Mouse (Mus musculus) ES-E14 (cell line): Measurements from ENCODE around the gene Mapre1. TPM values are rescaled to one million over a fixed set of nuclear protein-coding genes. Genes with fewer than 3 reads are reported as not detected.
"Not testable (repeated sequence)": the region's sequence is repeated elsewhere in the genome, so short reads cannot be mapped to it uniquely, and the experiment has no call there.

Experiments
- DNase-seq: peaks from one replicate; pipeline ENCODE4 v3.0.0-alpha.2; 2013; ENCODE audit warnings: low read depth, low spot score
- H3K27ac ChIP-seq: 2 replicates; pipeline ENCODE4 v1.5.1; 2012; ENCODE audit warnings: low read depth, mild to moderate bottlenecking, low read length, moderate library complexity, mixed read lengths; ENCODE audit not compliant: poor library complexity, insufficient read depth, severe bottlenecking
- H3K36me3 ChIP-seq: 2 replicates; pipeline ENCODE4 v1.6.1; 2012; ENCODE audit warnings: mild to moderate bottlenecking, low read length, moderate library complexity, mixed read lengths; ENCODE audit not compliant: control insufficient read depth, poor library complexity, insufficient read depth, severe bottlenecking
- H3K4me1 ChIP-seq, 2 experiments: fragments of 150-350 bp in 1 of 2; sonication (generic) in 1 of 2; 2 replicates each; pipeline ENCODE4 v1.6.1; 2012; ENCODE audit warnings: low read length in 2 of 2, mild to moderate bottlenecking in 1 of 2, mixed read lengths in 1 of 2; ENCODE audit not compliant: control insufficient read depth in 2 of 2, insufficient read depth in 2 of 2, poor library complexity in 1 of 2
- H3K4me3 ChIP-seq, 2 experiments: fragments of 150-350 bp in 1 of 2; sonication (generic) in 1 of 2; 2 replicates each; pipeline ENCODE4 v1.5.1; 2012; ENCODE audit warnings: low read length in 2 of 2, low read depth in 1 of 2, mild to moderate bottlenecking in 1 of 2, mixed read lengths in 1 of 2; ENCODE audit not compliant: insufficient read depth in 1 of 2, poor library complexity in 1 of 2, severe bottlenecking in 1 of 2
- H3K9ac ChIP-seq: 2 replicates; pipeline ENCODE4 v1.6.1; 2012; ENCODE audit warnings: low read depth, mild to moderate bottlenecking, low read length, mixed read lengths; ENCODE audit not compliant: poor library complexity, insufficient read depth, severe bottlenecking
- H3K9me3 ChIP-seq: fragments of 150-350 bp; sonication (generic); 2 replicates; pipeline ENCODE4 v1.6.1; 2012; ENCODE audit warnings: low read depth, mild to moderate bottlenecking, low read length; ENCODE audit not compliant: control insufficient read depth, insufficient read depth
- CHD2 ChIP-seq: IDR thresholded peaks from 2 replicates; pipeline ENCODE4 v1.6.1; 2014; ENCODE audit warnings: mild to moderate bottlenecking, low read depth, low read length, inconsistent platforms
- HCFC1 ChIP-seq: IDR thresholded peaks from 2 replicates; pipeline ENCODE4 v1.6.1; 2012; ENCODE audit warnings: low read length, inconsistent platforms, borderline replicate concordance; ENCODE audit not compliant: insufficient read depth
- MAFK ChIP-seq: IDR thresholded peaks from 2 replicates; pipeline ENCODE4 v1.6.1; 2014; ENCODE audit warnings: mild to moderate bottlenecking, low read depth, low read length, inconsistent platforms; ENCODE audit not compliant: insufficient read depth
- ZC3H11A ChIP-seq: IDR thresholded peaks from 2 replicates; pipeline ENCODE4 v1.6.1; 2012; ENCODE audit warnings: low read depth, mild to moderate bottlenecking, inconsistent platforms, low read length, borderline replicate concordance
- ZNF384 ChIP-seq: IDR thresholded peaks from 2 replicates; pipeline ENCODE4 v1.6.1; 2012; ENCODE audit warnings: low read depth, low read length, inconsistent platforms
- in situ Hi-C, 2 experiments: fragments of 600-800 bp; cut with MboI; formaldehyde crosslinking; loops; one replicate each; pipeline ENCODE4 v1.15.1; 2025; ENCODE audit warnings: low sequenced_read_pairs in 2 of 2, inconsistent platforms in 1 of 2; ENCODE audit not compliant: unreplicated experiment in 2 of 2
- total RNA-seq: library from RNA; depleted of rRNA; stranded (reverse); fragments of 300-350 nt; gene quantifications from 2 replicates; pipeline ENCODE4 v1.2.3, GENCODE M21; 2012

Mapre1 gene
- total RNA-seq, 1 experiment, result 67.4 TPM

DNA sequence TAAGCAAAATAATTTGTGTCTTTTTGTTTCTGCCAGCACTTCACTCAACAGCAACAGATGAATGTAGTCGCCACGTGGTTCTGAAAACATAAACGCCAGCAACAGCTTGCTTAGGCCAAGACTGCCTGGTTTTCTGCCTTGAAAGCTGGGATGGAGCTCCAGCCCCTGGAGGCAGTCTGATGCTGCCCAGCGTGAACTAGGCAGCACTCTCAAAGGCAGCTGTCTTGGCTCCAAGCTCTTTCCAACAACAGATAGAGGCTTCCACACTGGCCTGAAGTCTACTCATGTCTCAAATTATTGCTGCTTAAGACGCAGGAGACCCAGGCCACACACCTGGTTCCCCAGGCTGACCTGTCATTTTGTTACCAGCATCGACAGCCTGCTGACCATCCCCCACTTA, 37.7 kb upstream of the Mapre1 start:
- no peaks in the 10 kb centered on the region for H3K9me3 ChIP-seq

DNA sequence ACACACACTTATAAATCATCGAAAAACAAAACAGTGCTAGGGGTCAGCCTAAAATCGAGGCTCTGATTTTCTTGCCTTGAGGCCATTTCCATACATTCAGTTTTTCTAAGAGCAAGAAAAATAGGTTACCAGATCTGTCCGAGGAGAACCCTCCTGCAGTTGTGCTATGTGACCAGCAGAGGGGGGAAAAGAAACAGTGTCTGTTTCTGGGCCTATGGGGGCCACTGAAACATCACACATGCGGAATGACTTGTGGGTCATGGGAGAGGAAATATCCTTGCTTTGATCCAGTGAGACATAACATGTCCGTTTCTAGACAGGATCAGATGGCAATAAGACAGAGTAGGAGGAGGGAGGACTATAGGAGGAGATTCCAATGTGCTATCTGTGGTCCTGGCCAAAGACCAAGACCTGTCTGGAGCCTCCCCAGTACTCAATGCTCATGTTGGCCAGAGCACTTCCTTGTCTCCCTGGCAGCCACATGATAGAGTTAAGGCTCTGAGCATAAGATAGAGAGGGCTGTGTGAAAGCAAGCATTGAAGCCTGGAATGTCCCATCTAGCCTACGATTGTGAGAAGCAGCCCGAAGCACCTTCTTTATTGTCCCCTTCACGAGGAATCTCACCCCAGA, 30.3 kb upstream of the Mapre1 start:
- DNase-seq, result peak; percentile 43
- Histone ChIP-seq H3K27ac (no peak overlapping the region), H3K9ac (no peak overlapping the region), H3K4me1 (peaks cover 0 to 5% of the 10 kb centered on the region in 2 experiments; a peak in 2 of 4 replicates), H3K4me3 (no peak overlapping the region), H3K9me3 (no peaks in the 10 kb centered on the region), H3K36me3 (no peaks in the 10 kb centered on the region)
- in situ Hi-C loops, result no loop called here
- no peak for TF ChIP-seq MAFK
- TF ChIP-seq ZC3H11A, result no peak
- TF ChIP-seq ZNF384, result no peak
- TF ChIP-seq HCFC1, result no peak
- TF ChIP-seq CHD2, result no peak

More for the DNA sequence above, 37.7 kb upstream of the Mapre1 start:
- peaks cover 0 to 5% of the 10 kb centered on the region in 2 experiments; a peak in 1 of 4 replicates for H3K4me1 ChIP-seq
- no peak for TF ChIP-seq ZNF384
- no peak for TF ChIP-seq HCFC1
- no peak for TF ChIP-seq CHD2
- no peak for TF ChIP-seq MAFK
- TF ChIP-seq ZC3H11A, result no peak
- no peak for DNase-seq
- in situ Hi-C loops, result no loop called here
- H3K27ac ChIP-seq, result no peak overlapping the region
- no peak overlapping the region for H3K9ac ChIP-seq
- H3K4me3 ChIP-seq, result no peak overlapping the region
- no peaks in the 10 kb centered on the region for H3K36me3 ChIP-seq

DNA sequence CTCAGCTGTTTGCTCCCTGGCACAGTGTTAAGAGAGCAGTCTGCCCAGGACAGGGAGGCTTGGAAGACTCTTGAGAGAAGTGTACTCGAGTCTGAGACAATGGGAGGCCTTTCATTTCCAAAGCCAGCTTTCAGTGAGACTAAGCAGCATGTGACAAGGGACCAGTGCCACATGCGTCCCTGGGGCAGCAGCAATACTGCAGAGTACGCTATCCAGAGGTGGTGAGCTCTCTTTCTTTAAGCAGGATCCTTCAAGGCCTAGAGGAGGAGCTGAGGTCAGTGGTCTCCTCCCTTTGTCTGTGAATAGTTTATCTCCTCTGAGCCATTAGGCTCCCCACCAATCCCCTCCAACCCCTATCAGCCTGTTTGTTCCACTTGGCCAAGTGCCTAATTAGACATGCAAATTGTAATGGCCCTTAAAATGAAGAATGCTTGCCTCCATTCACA, 28.4 kb upstream of the Mapre1 start:
- in situ Hi-C loops, result no loop called here
- H3K4me3 ChIP-seq, result no peak overlapping the region
- no peak overlapping the region for H3K9ac ChIP-seq
- H3K36me3 ChIP-seq, result no peaks in the 10 kb centered on the region
- TF ChIP-seq CHD2 (no peak), ZNF384 (no peak), MAFK (no peak), ZC3H11A (no peak), HCFC1 (no peak)
- H3K27ac ChIP-seq, result no peak overlapping the region
- no peaks in the 10 kb centered on the region for H3K9me3 ChIP-seq
- H3K4me1 ChIP-seq, result peaks cover 0 to 5% of the 10 kb centered on the region in 2 experiments; a peak in 2 of 4 replicates
- DNase-seq, result no peak

DNA sequence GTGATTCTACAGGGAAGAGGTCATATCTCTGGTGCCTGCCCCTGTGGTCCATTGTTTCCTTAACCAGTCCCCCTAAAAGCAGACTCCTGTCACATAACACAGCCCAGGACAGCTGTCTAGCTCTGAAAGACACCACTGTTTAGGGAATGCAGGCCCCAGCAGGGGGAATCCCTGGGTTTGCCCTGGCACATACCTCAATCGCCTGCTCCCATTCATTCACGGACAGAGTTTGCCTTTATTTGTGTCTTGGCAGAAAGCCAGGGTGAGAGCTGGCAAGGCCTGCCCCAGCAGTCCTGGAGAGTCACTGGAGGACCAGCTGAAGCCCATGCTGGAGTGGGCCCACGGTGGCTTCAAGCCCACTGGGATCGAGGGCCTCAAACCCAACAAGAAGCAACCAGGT, 27.8 kb upstream of the Mapre1 start:
- in situ Hi-C loops, result no loop called here
- DNase-seq, result no peak
- Histone ChIP-seq H3K9me3 (no peaks in the 10 kb centered on the region), H3K4me1 (peaks cover 0 to 5% of the 10 kb centered on the region in 2 experiments; a peak in 2 of 4 replicates), H3K4me3 (no peak overlapping the region), H3K9ac (no peak overlapping the region), H3K27ac (no peak overlapping the region), H3K36me3 (no peaks in the 10 kb centered on the region)
- TF ChIP-seq CHD2 (no peak), ZNF384 (no peak), MAFK (no peak), HCFC1 (no peak), ZC3H11A (no peak)

DNA sequence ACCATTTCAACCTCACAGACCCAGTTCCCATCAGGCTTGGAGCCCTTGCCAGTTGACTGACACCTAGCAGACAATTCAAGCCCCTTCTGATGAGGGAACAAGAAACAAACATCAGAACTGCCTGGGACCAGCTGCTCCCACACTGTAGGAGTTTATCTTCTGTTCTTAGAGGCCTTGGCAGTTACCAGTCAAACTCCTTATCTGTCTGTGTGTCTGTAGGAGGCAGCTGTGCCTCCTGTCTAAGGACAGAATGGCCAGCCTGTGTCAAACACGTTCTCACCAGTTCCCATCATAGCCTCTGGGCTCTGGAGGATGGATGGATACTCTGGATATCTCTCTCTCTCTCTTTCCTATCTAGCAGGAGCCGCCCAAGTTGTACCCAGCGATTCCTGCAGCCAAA, 23.2 kb upstream of the Mapre1 start:
- H3K4me3 ChIP-seq, DNase-seq, H3K4me1 ChIP-seq, H3K36me3 ChIP-seq, H3K27ac ChIP-seq, in situ Hi-C loops, H3K9ac ChIP-seq, H3K9me3 ChIP-seq: not testable (repeated sequence)
